Mouse (Mus musculus): Measurements from ENCODE around the gene C1qtnf2.

GRCm38 (mm10) chr11:43531619-43532018, 57.5 kb downstream of the C1qtnf2 start:
- no peak for TF ChIP-seq EP300 (optimal IDR thresholded peaks at IDR 0.05)
- peak; percentile 58 for TF ChIP-seq CTCF (IDR thresholded peaks at IDR 0.05; ENCODE audit: low read depth)

Data from stomach, postnatal 0 days (tissue).